Comparison of ENCODE assay signal across 30 mouse cellular contexts in genomic region chr13:8873776-8874175, GRCm38 (mm10). TPM values are rescaled to one million over a fixed set of nuclear protein-coding genes. Genes with fewer than 3 reads are reported as not detected.
DNase-seq lines count a peak whose midpoint lies in the region; ATAC-seq and TF ChIP-seq lines count a peak whose summit lies in the region.
"Had no signal": no experiment of that assay in that cellular context is flagged by ENCODE, and none has a peak within 500 bp of the region (broad histone marks: within the 10 kb centered on the region; RNA-seq: fewer than 3 reads in every experiment).

No protein-coding gene starts in this region.

- H3K79me3 ChIP-seq in C2C12 (ENCODE audit: low read depth), result peaks cover 16% of the 10 kb centered on the region

- H3K79me2 ChIP-seq in C2C12 (ENCODE audit: control insufficient read depth, insufficient read depth), result peaks cover 21% of the 10 kb centered on the region

- no peak overlapping the region for H3ac ChIP-seq in C2C12 (ENCODE audit: control insufficient read depth, insufficient read length, low read depth)

- no peak for TF ChIP-seq EP300 in stomach, postnatal 0 days (optimal IDR thresholded peaks at IDR 0.05)

- no peak overlapping the region for H3K9ac ChIP-seq in stomach, postnatal 0 days (ENCODE audit: low read length)
- H3K9ac ChIP-seq: embryonic facial prominence, embryonic 13.5 days; forebrain, embryonic 12.5 days; forebrain, embryonic 15.5 days; heart, embryonic 13.5 days; hindbrain, embryonic 14.5 days had no signal

- no peaks in the 10 kb centered on the region for H3K36me3 ChIP-seq in C2C12 (ENCODE audit: control insufficient read depth, insufficient read depth)
- H3K36me3 ChIP-seq in stomach, postnatal 0 days (ENCODE audit: control insufficient read depth, insufficient read depth, low read length), result no peaks in the 10 kb centered on the region
- H3K36me3 ChIP-seq: embryonic facial prominence, embryonic 10.5 days; embryonic facial prominence, embryonic 13.5 days; forebrain, embryonic 12.5 days; forebrain, embryonic 15.5 days; heart, embryonic 10.5 days; heart, embryonic 13.5 days had no signal

- no peak overlapping the region for H3K4me3 ChIP-seq in C2C12 (ENCODE audit: insufficient read depth, poor library complexity, severe bottlenecking)
- H3K4me3 ChIP-seq in stomach, postnatal 0 days (ENCODE audit: low read depth, low read length), result no peak overlapping the region
- H3K4me3 ChIP-seq: embryonic facial prominence, embryonic 10.5 days; embryonic facial prominence, embryonic 13.5 days; erythroblast, embryonic 14.5 days; forebrain, embryonic 12.5 days; forebrain, embryonic 15.5 days; heart, adult 2 months; heart, embryonic 10.5 days; heart, embryonic 13.5 days had no signal

- no peaks in the 10 kb centered on the region for H3K9me3 ChIP-seq in stomach, postnatal 0 days (ENCODE audit: control insufficient read depth, low read length)
- H3K9me3 ChIP-seq: embryonic facial prominence, embryonic 10.5 days; embryonic facial prominence, embryonic 13.5 days; forebrain, embryonic 12.5 days; forebrain, embryonic 15.5 days; heart, embryonic 10.5 days; heart, embryonic 13.5 days had no signal

- ATAC-seq in granulocyte monocyte progenitor cell, adult 5-6 weeks (replicated peaks; ENCODE audit: poor library complexity, severe bottlenecking), result peak; percentile 45
- peak; percentile 29 for ATAC-seq in megakaryocyte progenitor cell, adult 5-6 weeks (replicated peaks; ENCODE audit: poor library complexity)
- ATAC-seq in stomach, postnatal 0 days (ENCODE audit: low FRiP score, low TSS enrichment), result no peak
- no peak for ATAC-seq in frontal cortex, adult (ENCODE audit: low TSS enrichment)
- ATAC-seq: activated CD4-positive, CD25-positive, alpha-beta regulatory T cell, adult 4 months; CD4-positive, CD25-positive, alpha-beta regulatory T cell, adult 4 months; forebrain, embryonic 15.5 days; hindbrain, postnatal 0 days; inflammation-experienced regulatory T-cells, adult 6 months; intestine, embryonic 16.5 days had no signal

- no peaks in the 10 kb centered on the region for H3K27me3 ChIP-seq in C2C12 (ENCODE audit: control insufficient read depth, insufficient read depth, insufficient read length)
- no peaks in the 10 kb centered on the region for H3K27me3 ChIP-seq in stomach, postnatal 0 days (ENCODE audit: control insufficient read depth, insufficient read depth, low read length)
- H3K27me3 ChIP-seq: embryonic facial prominence, embryonic 13.5 days; forebrain, embryonic 12.5 days; forebrain, embryonic 15.5 days; heart, embryonic 13.5 days had no signal

- WGBS in stomach, postnatal 0 days, result 73% methylated on average over 1 of the region's 1 CpGs

- peak; percentile 42 for DNase-seq in 3T3-L1 (ENCODE audit: low read depth, low spot score)
- DNase-seq in stomach, postnatal 0 days (ENCODE audit: low spot score), result no peak
- DNase-seq in gastrocnemius, adult 18-20 months (ENCODE audit: low spot score), result no peak
- DNase-seq: adrenal gland, adult 8-10 months; adrenal gland, postnatal 25 days; cerebellum, adult 18-20 months; cerebellum, postnatal 10 days; cerebellum, postnatal 36 days; embryo, embryonic 11 days; gastrocnemius, postnatal 25 days; heart, adult 2 months; heart, postnatal 14 days; heart, postnatal 4 days had no signal

- 0 out of 2 replicates have a peak, but pooled peaks cover 4% of the 10 kb centered on the region for H3K4me1 ChIP-seq in stomach, postnatal 0 days (replicated peaks; ENCODE audit: control insufficient read depth, insufficient read depth)

- H3K4me2 ChIP-seq in stomach, postnatal 0 days (replicated peaks; ENCODE audit: low read depth), result no peak overlapping the region
- H3K4me2 ChIP-seq: embryonic facial prominence, embryonic 13.5 days; forebrain, embryonic 12.5 days; forebrain, embryonic 15.5 days; heart, embryonic 13.5 days; hindbrain, embryonic 14.5 days had no signal

- H3K27ac ChIP-seq in stomach, postnatal 0 days (replicated peaks), result no peak overlapping the region
- H3K27ac ChIP-seq: embryonic facial prominence, embryonic 10.5 days; embryonic facial prominence, embryonic 13.5 days; forebrain, embryonic 12.5 days; forebrain, embryonic 15.5 days; heart, adult 2 months; heart, embryonic 10.5 days; heart, embryonic 13.5 days; hindbrain, embryonic 14.5 days; hindbrain, postnatal 0 days had no signal

- no peak for TF ChIP-seq CTCF in C2C12 (IDR thresholded peaks at IDR 0.05; ENCODE audit: control insufficient read depth, insufficient read depth, insufficient read length)
- no peak for TF ChIP-seq CTCF in stomach, postnatal 0 days (IDR thresholded peaks at IDR 0.05; ENCODE audit: low read depth)

TF ChIP-seq in C2C12, 6 proteins besides CTCF, POLR2A, EP300 and RAD21:
- no peak for TF ChIP-seq FOSL1 (IDR thresholded peaks at IDR 0.05; ENCODE audit: insufficient read depth, low read length, poor library complexity, severe bottlenecking)
- peak; percentile 30 for TF ChIP-seq CEBPB (IDR thresholded peaks at IDR 0.05; ENCODE audit: low read depth)

RNA-seq across cellular contexts. Expression of gene Wdr37, which starts 2.1 kb away (rescaled TPM):
- 4.2 TPM for polyA plus RNA-seq in C2C12 (2012; fragmentation: generic; extraction: Trizol)
- total RNA-seq in granulocyte monocyte progenitor cell, adult 5-6 weeks (2014; fragmentation: Nextera tagmentation), result 23.9 and 28.5 TPM in 2 replicates
- total RNA-seq in granulocyte monocyte progenitor cell, adult 5-6 weeks (2017), result 18.9 and 20.7 TPM in 2 replicates
- 19.4 and 20.0 TPM in 2 replicates for total RNA-seq in megakaryocyte progenitor cell, adult 5-6 weeks (2015)
- total RNA-seq in megakaryocyte progenitor cell, adult 5-6 weeks (2017), result 16.7 and 18.1 TPM in 2 replicates
- polyA plus RNA-seq in stomach, postnatal 0 days (2015; fragmentation: Nextera tagmentation; extraction: Ambion mirVana), result 7.4 and 7.6 TPM in 2 replicates
- total RNA-seq in gastrocnemius, adult 18-20 months (2021), result 10 to 100 TPM; 28.1 to 31.2 TPM

RNA-seq across cellular contexts. Expression of gene Idi1, which starts 11.5 kb away (rescaled TPM):
- polyA plus RNA-seq in C2C12 (2012; fragmentation: generic; extraction: Trizol), result 23.9 TPM
- total RNA-seq in granulocyte monocyte progenitor cell, adult 5-6 weeks (2014; fragmentation: Nextera tagmentation), result 25.0 and 26.1 TPM in 2 replicates
- 19.6 and 31.5 TPM in 2 replicates for total RNA-seq in granulocyte monocyte progenitor cell, adult 5-6 weeks (2017)
- total RNA-seq in megakaryocyte progenitor cell, adult 5-6 weeks (2015), result 33.1 and 33.4 TPM in 2 replicates
- 24.1 and 27.9 TPM in 2 replicates for total RNA-seq in megakaryocyte progenitor cell, adult 5-6 weeks (2017)
- 76.7 and 77.2 TPM in 2 replicates for polyA plus RNA-seq in stomach, postnatal 0 days (2015; fragmentation: Nextera tagmentation; extraction: Ambion mirVana)
- total RNA-seq in gastrocnemius, adult 18-20 months (2021), result 1 to 10 TPM; 5.1 to 5.5 TPM

Comparison
In these comparisons a context has a peak if more than half of its experiments do, and no peak if none do; other contexts are left out.
1. ATAC-seq: peak in granulocyte monocyte progenitor cell, adult 5-6 weeks (single experiment) and megakaryocyte progenitor cell, adult 5-6 weeks (single experiment); none in stomach, postnatal 0 days (single experiment) and frontal cortex, adult (single experiment).